Mouse (Mus musculus): Measurements from ENCODE around the gene Rpl41. TPM values are rescaled to one million over a fixed set of nuclear protein-coding genes. Genes with fewer than 3 reads are reported as not detected.
"Not testable (repeated sequence)": the region's sequence is repeated elsewhere in the genome, so short reads cannot be mapped to it uniquely, and the experiment has no call there.

Rpl41 gene
- total RNA-seq, 1 experiment from 2014 or later, result 3,010 TPM

GRCm38 (mm10) chr10:128563544-128563943, 14.4 kb upstream of the Rpl41 start:
- ATAC-seq (replicated peaks; ENCODE audit: low read depth, poor library complexity, severe bottlenecking), result no peak

GRCm38 (mm10) chr10:128556963-128557362, 7.9 kb upstream of the Rpl41 start:
- no peak for ATAC-seq (replicated peaks; ENCODE audit: low read depth, poor library complexity, severe bottlenecking)

- ATAC-seq (replicated peaks; ENCODE audit: low read depth, poor library complexity, severe bottlenecking), result peak; percentile 66; the same call in 1 of the 2 replicates
Observed at GRCm38 (mm10) chr10:128556286-128556685, 7.2 kb upstream of the Rpl41 start.

- ATAC-seq (replicated peaks; ENCODE audit: low read depth, poor library complexity, severe bottlenecking), result not testable (repeated sequence)
Observed at GRCm38 (mm10) chr10:128555567-128555966, 6.5 kb upstream of the Rpl41 start.

GRCm38 (mm10) chr10:128550144-128550823, 1.2 kb upstream of the Rpl41 start:
- ATAC-seq (replicated peaks; ENCODE audit: low read depth, poor library complexity, severe bottlenecking), result not testable (repeated sequence)

GRCm38 (mm10) chr10:128549682-128550057, 565 bp upstream of the Rpl41 start:
- ATAC-seq (replicated peaks; ENCODE audit: low read depth, poor library complexity, severe bottlenecking), result not testable (repeated sequence)

GRCm38 (mm10) chr10:128548051-128548791, 884 bp downstream of the Rpl41 start:
- ATAC-seq (replicated peaks; ENCODE audit: low read depth, poor library complexity, severe bottlenecking), result not testable (repeated sequence)

- ATAC-seq (replicated peaks; ENCODE audit: low read depth, poor library complexity, severe bottlenecking), result peak; percentile 72
Observed at GRCm38 (mm10) chr10:128547361-128548032, 1.6 kb downstream of the Rpl41 start, which contains the start of gene Zc3h10. Zc3h10 (minus strand) TSS chr10:128547774.

- no peak for ATAC-seq (replicated peaks; ENCODE audit: low read depth, poor library complexity, severe bottlenecking)
Observed at GRCm38 (mm10) chr10:128546787-128547186, 2.3 kb downstream of the Rpl41 start.

- 0 out of 2 replicates have a peak, but pooled peaks have one; percentile 16 for ATAC-seq (replicated peaks; ENCODE audit: low read depth, poor library complexity, severe bottlenecking)
Observed at GRCm38 (mm10) chr10:128546361-128546760, 2.7 kb downstream of the Rpl41 start.

GRCm38 (mm10) chr10:128545570-128545898, 3.6 kb downstream of the Rpl41 start:
- no peak for ATAC-seq (replicated peaks; ENCODE audit: low read depth, poor library complexity, severe bottlenecking)

GRCm38 (mm10) chr10:128544674-128545569, 4.2 kb downstream of the Rpl41 start:
- ATAC-seq (replicated peaks; ENCODE audit: low read depth, poor library complexity, severe bottlenecking), result no peak

- no peak for ATAC-seq (replicated peaks; ENCODE audit: low read depth, poor library complexity, severe bottlenecking)
Observed at GRCm38 (mm10) chr10:128544151-128544657, 4.9 kb downstream of the Rpl41 start.

GRCm38 (mm10) chr10:128543100-128543499, 6.0 kb downstream of the Rpl41 start:
- no peak for ATAC-seq (replicated peaks; ENCODE audit: low read depth, poor library complexity, severe bottlenecking)

GRCm38 (mm10) chr10:128538340-128538870, 10.7 kb downstream of the Rpl41 start:
- no peak for ATAC-seq (replicated peaks; ENCODE audit: low read depth, poor library complexity, severe bottlenecking)

- ATAC-seq (replicated peaks; ENCODE audit: low read depth, poor library complexity, severe bottlenecking), result peak; percentile 98
Observed at GRCm38 (mm10) chr10:128536266-128536940, 12.7 kb downstream of the Rpl41 start.

GRCm38 (mm10) chr10:128535624-128536265, 13.4 kb downstream of the Rpl41 start:
- ATAC-seq (replicated peaks; ENCODE audit: low read depth, poor library complexity, severe bottlenecking), result peak; percentile 72

GRCm38 (mm10) chr10:128535206-128535605, 13.9 kb downstream of the Rpl41 start:
- ATAC-seq (replicated peaks; ENCODE audit: low read depth, poor library complexity, severe bottlenecking), result no peak

Measured in common myeloid progenitor, adult 5-6 weeks (primary cell).